Mouse (Mus musculus) G1E (cell line): ENCODE measurements around the gene Rpgr.

ENCODE experiments used
- CTCF ChIP-seq: IDR thresholded peaks from 2 replicates; pipeline ENCODE4 v1.5.1; 2012; ENCODE audit warnings: low read depth, low read length, inconsistent platforms, mixed read lengths
- GATA1 ChIP-seq: IDR thresholded peaks from 2 replicates; pipeline ENCODE4 v1.6.1; 2012; ENCODE audit warnings: borderline replicate concordance, low read length, inconsistent platforms, mixed read lengths
- GATA2 ChIP-seq: IDR thresholded peaks from 2 replicates; pipeline ENCODE4 v1.6.1; 2012; ENCODE audit warnings: low read depth, low read length, inconsistent platforms, borderline replicate concordance
- TAL1 ChIP-seq: conservative IDR thresholded peaks from 2 replicates; pipeline ENCODE4 v1.6.1; 2012; ENCODE audit warnings: low read depth, low read length, inconsistent platforms, mixed read lengths

- TF ChIP-seq CTCF (no peak), TAL1 (no peak), GATA2 (no peak), GATA1 (no peak)
Observed at GRCm38 (mm10) chrX:10152390-10152789, 64.3 kb downstream of the Rpgr start.
